Mouse (Mus musculus): ENCODE results near the gene Adra2b.

- TF ChIP-seq POLR2A (IDR thresholded peaks at IDR 0.05; ENCODE audit: insufficient read depth, low read length): no peak
- TF ChIP-seq CTCF (IDR thresholded peaks at IDR 0.05; ENCODE audit: low read depth, low read length): peak; percentile 40
- no peak for TF ChIP-seq EP300 (IDR thresholded peaks at IDR 0.05; ENCODE audit: insufficient read depth, low read depth, low read length)
These were observed 49.1 kb upstream of the Adra2b start for GRCm38 (mm10) chr2:127313878-127314277.

Data from ES-Bruce4 (cell line).